ENCODE assay signal across 9 mouse cellular contexts in the genomic region with DNA sequence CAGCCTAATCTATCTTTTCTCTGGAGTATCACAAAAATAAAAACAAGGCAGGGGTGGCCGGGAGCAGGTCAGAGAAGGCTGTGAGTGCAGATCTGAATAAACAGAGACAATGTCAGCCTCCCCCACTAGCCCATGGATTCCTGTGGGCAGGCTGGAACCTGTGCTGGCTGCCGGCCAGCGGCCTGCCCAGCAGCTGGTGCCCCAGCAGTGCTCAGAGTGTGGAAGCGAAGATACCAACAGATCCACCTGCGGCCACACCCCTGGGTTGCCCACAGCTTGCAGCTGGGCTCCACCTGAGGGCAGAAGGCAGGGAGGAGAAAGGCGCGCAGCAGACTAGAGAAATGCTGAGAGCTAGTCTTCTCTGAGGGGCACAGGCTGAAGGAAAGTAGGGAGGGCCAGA. TPM values are rescaled to one million over a fixed set of nuclear protein-coding genes. Genes with fewer than 3 reads are reported as not detected.
DNase-seq lines count a peak whose midpoint lies in the region; ATAC-seq and TF ChIP-seq lines count a peak whose summit lies in the region.
"Had no signal": no experiment of that assay in that cellular context is flagged by ENCODE, and none has a peak within 500 bp of the region (broad histone marks: within the 10 kb centered on the region; RNA-seq: fewer than 3 reads in every experiment).

No protein-coding gene starts in this region.

- 72% methylated on average over 7 of the region's 7 CpGs for WGBS in hindbrain, embryonic 10.5 days
- WGBS in hindbrain, embryonic 11.5 days, result 62% methylated on average over 7 of the region's 7 CpGs
- 40% methylated on average over 7 of the region's 7 CpGs for WGBS in kidney, postnatal 0 days
- WGBS in stomach, embryonic 15.5 days, result 39% methylated on average over 7 of the region's 7 CpGs

- no peak overlapping the region for H3K4me3 ChIP-seq in hindbrain, embryonic 10.5 days
- no peak overlapping the region for H3K4me3 ChIP-seq in hindbrain, embryonic 11.5 days (ENCODE audit: low read depth, low read length)
- no peak overlapping the region for H3K4me3 ChIP-seq in kidney, postnatal 0 days (replicated peaks; ENCODE audit: low read depth, low read length)
- no peak overlapping the region for H3K4me3 ChIP-seq in stomach, embryonic 15.5 days (replicated peaks)

- no peak overlapping the region for H3K9ac ChIP-seq in hindbrain, embryonic 11.5 days (ENCODE audit: low read depth, low read length)
- H3K9ac ChIP-seq in kidney, postnatal 0 days (ENCODE audit: low read depth, low read length), result 0 out of 2 replicates have a peak overlapping the region, but pooled peaks have one; percentile 35
- no peak overlapping the region for H3K9ac ChIP-seq in stomach, embryonic 15.5 days

- H3K4me1 ChIP-seq in hindbrain, embryonic 10.5 days (replicated peaks), result peaks cover 25% of the 10 kb centered on the region
- H3K4me1 ChIP-seq in hindbrain, embryonic 11.5 days (replicated peaks; ENCODE audit: control insufficient read depth, insufficient read depth, low read length), result no peaks in the 10 kb centered on the region
- H3K4me1 ChIP-seq in kidney, postnatal 0 days (replicated peaks; ENCODE audit: insufficient read depth, low read length), result peaks cover 24% of the 10 kb centered on the region
- peaks cover 40% of the 10 kb centered on the region for H3K4me1 ChIP-seq in stomach, embryonic 15.5 days

- intact Hi-C loops in gastrocnemius, postnatal 36 days (cut with DNase I), result no loop called here

- H3K27ac ChIP-seq in hindbrain, embryonic 10.5 days, result peak overlapping the region; percentile 57; the same call in 1 of the 2 replicates
- no peak overlapping the region for H3K27ac ChIP-seq in hindbrain, embryonic 11.5 days (ENCODE audit: low read depth, low read length)
- H3K27ac ChIP-seq in kidney, postnatal 0 days, result peak overlapping the region; percentile 55
- peak overlapping the region; percentile 69 for H3K27ac ChIP-seq in stomach, embryonic 15.5 days

- no peak overlapping the region for H3K4me2 ChIP-seq in hindbrain, embryonic 11.5 days (replicated peaks; ENCODE audit: low read depth, low read length)
- no peak overlapping the region for H3K4me2 ChIP-seq in kidney, postnatal 0 days (ENCODE audit: low read length)
- H3K4me2 ChIP-seq in stomach, embryonic 15.5 days, result peak overlapping the region; percentile 10; the same call in 1 of the 2 replicates

- no peak for DNase-seq in hindbrain, embryonic 10.5 days (ENCODE audit: low spot score)
- no peak for DNase-seq in hindbrain, embryonic 11.5 days (ENCODE audit: low spot score)
- peak; percentile 69 for DNase-seq in Muller cell, postnatal 12 days (ENCODE audit: inconsistent ontology term)
- no peak for DNase-seq in kidney, postnatal 0 days (ENCODE audit: low spot score)
- DNase-seq in adipocyte (ENCODE audit: low spot score), result no peak
- DNase-seq in c-Kit-positive CD71-positive TER-119-positive erythroid progenitor cells, embryonic 14.5 days (ENCODE audit: low spot score), result no peak
- DNase-seq in gastrocnemius, postnatal 36 days, result no peak

- H3K9me3 ChIP-seq in hindbrain, embryonic 10.5 days, result no peaks in the 10 kb centered on the region
- H3K9me3 ChIP-seq in hindbrain, embryonic 11.5 days (ENCODE audit: control insufficient read depth, low read length), result no peaks in the 10 kb centered on the region
- H3K9me3 ChIP-seq in kidney, postnatal 0 days (replicated peaks; ENCODE audit: low read length), result no peaks in the 10 kb centered on the region
- H3K9me3 ChIP-seq in stomach, embryonic 15.5 days, result no peaks in the 10 kb centered on the region

- no peak for TF ChIP-seq CTCF in kidney, postnatal 0 days (IDR thresholded peaks at IDR 0.05; ENCODE audit: low read depth)

- no peaks in the 10 kb centered on the region for H3K36me3 ChIP-seq in hindbrain, embryonic 10.5 days
- no peaks in the 10 kb centered on the region for H3K36me3 ChIP-seq in hindbrain, embryonic 11.5 days (ENCODE audit: control insufficient read depth, insufficient read depth, low read length)
- H3K36me3 ChIP-seq in kidney, postnatal 0 days (ENCODE audit: insufficient read depth, low read length), result no peaks in the 10 kb centered on the region
- no peaks in the 10 kb centered on the region for H3K36me3 ChIP-seq in stomach, embryonic 15.5 days

- H3K27me3 ChIP-seq in hindbrain, embryonic 10.5 days (ENCODE audit: insufficient read depth, poor library complexity, severe bottlenecking), result no peaks in the 10 kb centered on the region
- no peaks in the 10 kb centered on the region for H3K27me3 ChIP-seq in hindbrain, embryonic 11.5 days (ENCODE audit: control insufficient read depth, insufficient read depth, low read length)
- no peaks in the 10 kb centered on the region for H3K27me3 ChIP-seq in kidney, postnatal 0 days (ENCODE audit: insufficient read depth, low read length)
- H3K27me3 ChIP-seq in stomach, embryonic 15.5 days (replicated peaks), result no peaks in the 10 kb centered on the region

- no peak for ATAC-seq in hindbrain, embryonic 11.5 days (ENCODE audit: low FRiP score)
- peak; percentile 42; the same call in 1 of the 2 replicates for ATAC-seq in kidney, postnatal 0 days (replicated peaks; ENCODE audit: low FRiP score, low read depth)
- peak; percentile 40; the same call in 1 of the 2 replicates for ATAC-seq in stomach, embryonic 15.5 days (ENCODE audit: insufficient read depth, low FRiP score, low read depth)
- ATAC-seq: forebrain, embryonic 16.5 days had no signal

RNA-seq across cellular contexts. Expression of gene Sipa1l3, which starts 47.1 kb away (rescaled TPM):
- 8.1 and 9.7 TPM in 2 replicates for polyA plus RNA-seq in hindbrain, embryonic 10.5 days (2016; fragmentation: Nextera tagmentation; extraction: Ambion mirVana)
- polyA plus RNA-seq in hindbrain, embryonic 11.5 days (2014; fragmentation: Nextera tagmentation; extraction: Ambion mirVana), result 6.1 and 11.2 TPM in 2 replicates
- 8.3 and 10.2 TPM in 2 replicates for polyA plus RNA-seq in kidney, postnatal 0 days (2015; fragmentation: Nextera tagmentation; extraction: Ambion mirVana)
- 22.0 and 31.3 TPM in 2 replicates for polyA plus RNA-seq in stomach, embryonic 15.5 days (2015; fragmentation: Nextera tagmentation; extraction: Ambion mirVana)
- 1 to 10 TPM; 6.3 to 6.5 TPM for total RNA-seq in gastrocnemius, postnatal 36 days (2021)
